Mouse (Mus musculus): ENCODE data around the gene Mgll. TPM values are rescaled to one million over a fixed set of nuclear protein-coding genes. Genes with fewer than 3 reads are reported as not detected.

Mgll gene
- polyA plus RNA-seq, 1 experiment from 2014 or later = 13.6 TPM

DNA sequence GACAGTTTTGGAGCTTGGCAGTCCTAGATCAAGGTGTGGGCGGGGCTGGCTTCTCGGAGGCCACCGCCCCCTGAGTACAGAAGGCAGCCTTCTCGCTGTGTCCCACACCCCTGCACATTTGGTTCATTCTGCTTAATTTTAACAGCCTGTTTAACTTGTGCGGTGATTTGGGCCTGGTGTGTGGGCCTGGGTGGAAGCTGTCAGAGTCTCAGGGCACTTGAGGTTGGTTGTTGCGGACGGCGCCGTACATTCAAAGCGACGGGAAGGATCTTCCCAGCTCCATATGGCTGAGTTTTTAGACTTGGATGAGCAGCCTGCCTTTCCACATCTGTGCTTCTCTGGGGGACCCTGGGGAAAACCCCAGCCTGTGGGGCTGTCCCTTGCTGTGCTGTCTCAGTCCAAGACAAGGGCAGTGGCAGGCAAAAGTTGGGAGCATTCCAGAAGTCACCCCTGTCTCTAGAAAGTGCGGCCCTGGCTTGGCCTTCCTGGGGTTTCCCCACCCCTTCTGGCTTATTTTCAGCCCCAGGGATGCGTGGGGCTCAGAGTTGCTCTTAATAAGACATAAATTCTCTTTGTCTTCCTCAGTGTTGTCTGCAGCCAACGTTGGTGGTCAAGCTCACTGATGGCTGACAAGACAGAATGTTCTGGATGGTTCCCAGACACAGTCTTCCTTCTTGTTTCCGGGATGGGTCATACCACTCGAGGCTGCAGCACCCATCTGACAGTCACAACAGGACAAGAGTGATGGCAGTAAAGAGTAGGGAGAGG lies 12.7 kb downstream of the Mgll start:
- Histone ChIP-seq H3K9me3 (no peaks in the 10 kb centered on the region), H3K4me2 (replicated peaks) (no peak overlapping the region), H3K9ac (0 out of 2 replicates have a peak overlapping the region, but pooled peaks have one; percentile 0), H3K27ac (no peak overlapping the region; the same call in 1 of the 2 replicates), H3K36me3 (no peaks in the 10 kb centered on the region), H3K27me3 (peaks cover under 1% of the 10 kb centered on the region; the same call in 1 of the 2 replicates), H3K4me3 (no peak overlapping the region), H3K4me1 (peaks cover 37% of the 10 kb centered on the region)
- WGBS = 58% methylated on average over 16 of the region's 16 CpGs
- no peak for ATAC-seq (ENCODE audit: low FRiP score, low read depth)

DNA sequence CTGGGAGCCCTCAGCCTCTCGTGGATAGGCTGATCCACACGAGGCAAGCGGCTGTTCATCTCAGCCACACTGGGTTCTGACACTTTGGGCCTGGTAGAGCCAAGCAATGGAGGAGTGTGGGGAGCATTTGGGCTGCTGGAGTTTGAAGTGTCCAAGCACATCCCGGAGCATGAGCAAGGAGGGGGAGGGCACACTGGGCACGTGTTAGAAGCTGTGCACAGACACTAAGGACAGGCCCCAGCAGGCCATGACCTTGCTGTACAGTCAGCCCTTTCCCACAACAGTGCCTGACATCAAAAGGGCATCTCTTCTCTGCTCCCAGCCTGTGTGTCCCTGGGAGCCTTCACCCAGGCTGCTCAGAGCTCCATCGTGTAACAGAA lies 13.3 kb downstream of the Mgll start:
- Histone ChIP-seq H3K4me3 (no peak overlapping the region), H3K27me3 (no peaks in the 10 kb centered on the region), H3K36me3 (no peaks in the 10 kb centered on the region), H3K27ac (no peak overlapping the region), H3K9me3 (no peaks in the 10 kb centered on the region), H3K4me1 (peaks cover 37% of the 10 kb centered on the region), H3K4me2 (replicated peaks) (no peak overlapping the region), H3K9ac (no peak overlapping the region)
- 72% methylated on average over 6 of the region's 6 CpGs for WGBS
- no peak for ATAC-seq (ENCODE audit: low FRiP score, low read depth)

DNA sequence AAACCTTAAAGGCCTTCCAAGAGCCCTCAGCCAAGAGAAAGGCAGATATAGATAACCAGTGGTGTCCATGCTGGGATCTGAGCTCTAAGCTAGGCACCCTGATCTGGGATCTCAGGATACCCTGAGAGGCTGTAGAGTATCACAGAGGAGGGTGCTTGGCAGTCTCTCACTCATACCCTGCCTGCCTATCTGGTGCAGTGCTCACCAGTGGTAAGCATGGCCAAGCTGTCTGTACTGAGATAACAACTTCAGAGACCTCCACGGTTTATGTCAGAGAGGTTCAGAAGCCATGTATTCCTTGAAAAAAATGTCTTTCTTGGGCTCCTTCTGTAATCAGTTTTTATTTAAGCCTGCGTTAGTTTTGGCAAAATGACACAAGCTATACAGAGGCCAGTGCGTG lies 16.8 kb downstream of the Mgll start:
- no peaks in the 10 kb centered on the region for H3K36me3 ChIP-seq
- no peak for ATAC-seq (ENCODE audit: low FRiP score, low read depth)
- H3K27ac ChIP-seq = no peak overlapping the region
- H3K4me3 ChIP-seq = no peak overlapping the region
- H3K4me1 ChIP-seq = peaks cover 36% of the 10 kb centered on the region
- H3K9me3 ChIP-seq = no peaks in the 10 kb centered on the region
- WGBS = 90% methylated on average over 3 of the region's 3 CpGs
- H3K4me2 ChIP-seq (replicated peaks) = no peak overlapping the region
- H3K9ac ChIP-seq = no peak overlapping the region
- H3K27me3 ChIP-seq = no peaks in the 10 kb centered on the region

DNA sequence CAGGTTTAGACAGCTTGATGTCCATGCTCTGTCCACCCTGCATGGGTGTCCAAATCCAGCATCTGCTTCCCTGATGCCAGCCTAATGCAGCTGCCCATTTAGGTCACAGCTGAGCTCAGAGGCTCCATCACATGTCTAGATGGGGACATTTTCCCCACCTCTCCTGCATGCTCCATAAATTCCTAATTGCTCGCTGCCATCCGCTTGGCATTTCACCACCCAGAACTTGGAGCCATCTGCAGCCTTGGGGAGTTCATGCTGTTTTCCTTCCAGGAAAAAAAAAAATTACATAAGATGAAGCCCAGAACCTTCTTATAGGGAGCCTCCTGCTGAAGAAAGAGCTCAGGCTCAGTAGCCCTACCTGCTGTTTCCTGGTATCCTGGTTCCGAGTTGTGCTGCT lies 17.6 kb downstream of the Mgll start:
- H3K4me3 ChIP-seq = no peak overlapping the region
- H3K9ac ChIP-seq = no peak overlapping the region
- no peak overlapping the region for H3K4me2 ChIP-seq (replicated peaks)
- no peak overlapping the region for H3K27ac ChIP-seq
- ATAC-seq (ENCODE audit: low FRiP score, low read depth) = no peak
- 70% methylated on average over 3 of the region's 3 CpGs for WGBS
- H3K36me3 ChIP-seq = no peaks in the 10 kb centered on the region
- peaks cover 33% of the 10 kb centered on the region for H3K4me1 ChIP-seq
- no peaks in the 10 kb centered on the region for H3K27me3 ChIP-seq
- H3K9me3 ChIP-seq = no peaks in the 10 kb centered on the region

DNA sequence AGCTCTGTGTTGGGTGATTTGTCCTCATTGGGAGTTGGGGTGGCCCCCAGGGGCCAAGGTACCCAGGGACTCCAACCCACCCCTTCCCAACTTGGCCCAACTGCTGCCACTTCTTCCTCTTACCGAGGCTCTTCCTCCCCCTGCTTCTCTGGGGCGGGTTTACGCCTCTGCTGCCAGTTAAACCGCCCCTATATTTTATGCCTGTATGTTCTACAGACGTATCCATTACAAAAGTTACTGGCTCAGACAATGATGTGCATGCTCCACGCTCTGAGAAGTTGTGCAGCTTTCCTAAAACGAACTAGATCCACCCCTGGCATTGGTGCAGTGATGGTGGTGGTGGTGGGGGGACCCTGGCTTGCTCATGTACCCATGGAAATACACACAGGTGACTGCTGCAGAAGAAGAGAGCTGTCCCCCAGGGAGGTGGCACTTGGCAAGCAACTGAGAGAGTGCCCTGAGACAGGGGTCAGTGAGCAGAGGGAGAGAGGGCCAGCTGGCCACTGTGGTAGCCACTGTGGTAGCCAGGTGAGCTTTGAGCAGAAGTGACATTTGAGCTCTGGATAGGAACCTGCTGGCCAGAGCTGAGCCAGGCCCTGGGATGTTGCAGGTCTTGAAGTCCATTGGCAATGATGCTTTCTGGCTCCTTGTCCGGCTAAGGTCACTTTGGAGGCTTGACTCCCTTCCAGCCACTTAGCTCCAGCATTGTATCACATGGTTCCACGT lies 18.2 kb downstream of the Mgll start:
- Histone ChIP-seq H3K27me3 (no peaks in the 10 kb centered on the region), H3K27ac (no peak overlapping the region), H3K36me3 (no peaks in the 10 kb centered on the region), H3K9ac (no peak overlapping the region), H3K4me1 (peaks cover 26% of the 10 kb centered on the region), H3K4me3 (no peak overlapping the region), H3K4me2 (replicated peaks) (no peak overlapping the region), H3K9me3 (no peaks in the 10 kb centered on the region)
- ATAC-seq (ENCODE audit: low FRiP score, low read depth) = no peak
- WGBS = 66% methylated on average over 9 of the region's 9 CpGs

DNA sequence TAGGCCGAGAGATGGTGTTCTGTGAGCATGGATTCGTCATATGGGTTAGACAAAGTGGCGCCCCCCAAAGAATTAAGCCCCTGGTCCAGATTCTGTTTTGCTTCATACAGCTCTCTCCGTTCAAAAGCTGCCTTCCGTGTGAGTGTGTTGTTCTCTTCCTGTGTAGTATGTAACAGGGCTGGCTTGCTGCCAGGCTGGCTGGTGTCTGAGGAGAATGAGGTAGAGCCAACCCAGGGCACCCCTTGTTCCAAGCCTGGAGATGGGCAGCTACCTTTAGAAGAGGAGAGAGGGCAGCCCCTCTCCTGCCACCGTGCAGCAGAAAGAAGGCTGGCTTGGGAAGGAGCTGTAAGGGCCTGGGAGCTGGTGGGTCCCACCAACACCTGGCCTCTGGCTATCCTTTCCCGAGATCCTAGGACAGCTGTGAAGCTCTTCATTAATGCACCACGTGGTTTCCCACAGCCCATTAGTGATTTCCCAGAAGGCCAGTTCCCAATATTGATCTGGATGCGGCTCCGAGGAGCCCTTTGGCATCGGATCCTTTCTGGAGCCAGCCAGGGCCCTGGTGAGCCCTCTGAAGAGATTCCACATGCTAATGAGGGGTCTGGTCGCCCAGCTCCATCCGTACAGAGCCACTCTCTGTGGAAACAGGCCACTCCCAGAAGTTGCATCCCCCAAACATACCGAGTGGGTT lies 19.5 kb downstream of the Mgll start:
- Histone ChIP-seq H3K36me3 (no peaks in the 10 kb centered on the region), H3K4me3 (no peak overlapping the region), H3K9me3 (no peaks in the 10 kb centered on the region), H3K4me1 (peaks cover 25% of the 10 kb centered on the region), H3K9ac (no peak overlapping the region), H3K4me2 (replicated peaks) (no peak overlapping the region), H3K27me3 (no peaks in the 10 kb centered on the region), H3K27ac (no peak overlapping the region)
- WGBS = 47% methylated on average over 14 of the region's 14 CpGs
- ATAC-seq (ENCODE audit: low FRiP score, low read depth) = no peak

DNA sequence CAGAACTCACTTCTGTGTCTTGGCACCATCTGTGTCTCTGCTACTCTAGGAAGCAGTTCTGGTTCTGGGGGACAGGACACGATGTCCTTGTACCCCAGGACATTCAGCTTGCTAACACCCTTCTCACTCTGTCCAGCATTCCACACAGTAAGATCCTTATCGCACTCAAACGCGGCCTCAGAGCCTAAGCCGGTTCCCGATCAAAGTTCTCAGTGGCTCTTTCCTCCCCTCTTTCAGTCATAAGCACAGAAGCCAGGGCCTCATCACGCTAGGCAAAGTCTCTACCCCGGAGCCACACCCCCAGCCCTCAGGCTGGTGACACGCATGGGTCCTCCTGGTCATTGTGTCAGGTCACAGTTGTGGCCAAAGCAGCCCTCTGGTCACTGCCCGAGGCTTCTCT lies 20.8 kb downstream of the Mgll start:
- Histone ChIP-seq H3K27ac (no peak overlapping the region), H3K36me3 (no peaks in the 10 kb centered on the region), H3K4me3 (no peak overlapping the region), H3K9me3 (no peaks in the 10 kb centered on the region), H3K4me1 (peaks cover 25% of the 10 kb centered on the region), H3K27me3 (no peaks in the 10 kb centered on the region), H3K4me2 (replicated peaks) (no peak overlapping the region), H3K9ac (no peak overlapping the region)
- no peak for ATAC-seq (ENCODE audit: low FRiP score, low read depth)
- 87% methylated on average over 10 of the region's 10 CpGs for WGBS

DNA sequence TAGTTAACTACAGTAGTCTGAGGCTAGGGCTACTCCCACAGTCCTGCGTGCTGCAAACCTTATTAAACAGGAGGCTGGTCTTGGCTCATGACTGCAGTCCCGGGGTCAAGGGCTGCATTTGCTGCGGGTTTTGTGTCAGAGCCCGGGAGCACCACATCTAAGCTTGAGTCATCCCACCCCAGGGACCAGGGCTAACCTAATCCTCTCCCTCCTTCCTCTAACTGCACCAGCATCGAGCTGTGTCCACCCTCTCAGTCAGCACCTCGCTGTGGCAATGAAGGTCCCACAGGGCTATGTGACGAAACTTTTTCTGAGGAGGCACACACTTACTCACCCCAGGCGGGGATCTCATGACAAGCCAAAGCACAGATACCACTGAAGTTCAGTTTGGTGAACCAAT lies 22.1 kb downstream of the Mgll start:
- no peak for ATAC-seq (ENCODE audit: low FRiP score, low read depth)
- H3K27me3 ChIP-seq = no peaks in the 10 kb centered on the region
- no peak overlapping the region for H3K4me3 ChIP-seq
- no peak overlapping the region for H3K4me2 ChIP-seq (replicated peaks)
- 87% methylated on average over 8 of the region's 8 CpGs for WGBS
- H3K9ac ChIP-seq = no peak overlapping the region
- H3K4me1 ChIP-seq = peaks cover 25% of the 10 kb centered on the region
- H3K27ac ChIP-seq = no peak overlapping the region
- H3K36me3 ChIP-seq = no peaks in the 10 kb centered on the region
- no peaks in the 10 kb centered on the region for H3K9me3 ChIP-seq

DNA sequence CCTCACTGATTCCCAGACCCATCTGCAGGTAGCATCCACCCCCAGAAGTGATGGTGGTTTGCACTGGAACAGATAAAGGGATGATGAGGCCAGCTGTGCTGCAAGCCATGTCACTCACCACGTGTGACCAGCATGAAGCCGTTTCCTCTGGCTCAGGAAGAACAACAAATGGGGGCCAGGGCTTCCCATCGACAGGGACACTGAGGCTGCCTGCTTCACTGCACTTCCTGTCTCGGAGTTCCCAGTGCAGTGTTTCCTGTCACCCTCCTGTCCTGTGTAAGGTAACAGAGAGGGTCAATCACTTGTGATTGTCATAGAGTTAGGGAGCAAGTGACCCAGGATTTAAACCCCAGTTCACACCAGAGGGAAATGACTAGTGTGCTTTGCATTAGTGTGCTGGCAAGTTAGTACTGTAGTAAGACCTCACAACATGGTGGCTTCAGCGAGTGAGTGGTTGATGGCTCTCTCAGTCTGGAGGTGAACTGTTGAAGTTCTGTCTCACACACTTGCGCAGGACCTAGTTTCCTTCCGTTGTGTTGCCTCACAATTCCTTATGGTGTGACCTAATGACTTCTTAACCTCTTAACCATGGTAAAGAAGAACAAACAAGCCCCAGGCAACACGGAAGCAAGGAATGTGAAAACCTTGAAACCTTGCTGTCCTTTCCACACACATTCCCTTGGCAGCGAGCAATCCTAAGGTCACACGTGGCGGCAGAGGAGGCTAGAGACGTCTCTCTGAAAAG lies 23.3 kb downstream of the Mgll start:
- H3K9me3 ChIP-seq = no peaks in the 10 kb centered on the region
- H3K27ac ChIP-seq = no peak overlapping the region
- H3K36me3 ChIP-seq = no peaks in the 10 kb centered on the region
- no peak overlapping the region for H3K4me3 ChIP-seq
- no peak for ATAC-seq (ENCODE audit: low FRiP score, low read depth)
- H3K4me2 ChIP-seq (replicated peaks) = no peak overlapping the region
- H3K4me1 ChIP-seq = peaks cover 18% of the 10 kb centered on the region
- 75% methylated on average over 12 of the region's 12 CpGs for WGBS
- no peaks in the 10 kb centered on the region for H3K27me3 ChIP-seq
- no peak overlapping the region for H3K9ac ChIP-seq

DNA sequence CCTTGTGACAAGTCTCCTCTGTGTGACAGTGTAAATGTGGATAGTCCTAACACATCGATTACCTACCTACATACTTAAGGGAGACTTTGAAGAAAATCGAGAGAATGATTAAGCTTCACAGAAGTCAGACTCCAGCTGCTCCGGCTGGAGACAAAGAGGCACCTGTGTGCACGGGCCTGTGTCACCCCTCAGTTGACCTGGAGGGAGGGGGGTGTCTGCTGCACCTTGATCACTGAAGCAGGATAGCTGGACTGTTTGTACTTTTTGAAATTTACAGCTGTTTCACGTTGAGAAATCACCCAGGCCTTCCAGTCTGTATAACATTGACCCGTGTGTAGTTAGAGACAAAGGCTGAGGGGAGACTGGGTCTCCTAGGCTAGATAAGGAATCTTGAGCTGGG lies 26.7 kb downstream of the Mgll start:
- Histone ChIP-seq H3K4me2 (replicated peaks) (no peak overlapping the region), H3K27ac (no peak overlapping the region), H3K9me3 (no peaks in the 10 kb centered on the region), H3K4me3 (no peak overlapping the region), H3K4me1 (peaks cover 10% of the 10 kb centered on the region; the same call in 1 of the 2 replicates), H3K27me3 (no peaks in the 10 kb centered on the region), H3K36me3 (no peaks in the 10 kb centered on the region), H3K9ac (no peak overlapping the region)
- ATAC-seq (ENCODE audit: low FRiP score, low read depth) = no peak
- WGBS = 56% methylated on average over 6 of the region's 6 CpGs

DNA sequence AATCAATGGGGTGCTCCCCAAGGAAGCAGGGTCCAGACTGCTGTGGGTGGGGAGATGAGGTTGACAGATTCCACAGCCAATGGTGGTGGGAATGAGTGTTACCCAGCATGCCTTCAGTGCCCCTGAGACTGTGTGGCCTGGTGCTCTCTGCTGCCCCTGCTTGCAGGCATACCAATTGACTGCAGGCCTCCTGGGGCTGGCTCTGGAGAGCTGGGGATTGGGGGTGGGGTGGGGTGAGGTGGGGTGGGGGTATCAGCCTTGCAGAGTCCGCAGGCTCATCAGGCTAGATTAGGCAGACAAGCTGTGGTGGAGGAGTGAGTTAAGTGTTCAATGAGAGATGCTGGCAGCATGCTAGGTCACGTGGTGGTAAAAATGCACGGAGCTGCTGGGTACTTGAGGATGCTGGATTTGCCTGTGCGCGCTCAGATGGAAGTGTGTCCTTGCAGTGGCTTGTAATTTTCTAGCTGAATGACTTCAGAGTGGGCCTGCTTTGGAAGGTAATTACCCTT lies 28.6 kb downstream of the Mgll start:
- Histone ChIP-seq H3K9me3 (no peaks in the 10 kb centered on the region), H3K4me1 (peaks cover 10% of the 10 kb centered on the region; the same call in 1 of the 2 replicates), H3K27me3 (no peaks in the 10 kb centered on the region), H3K4me2 (replicated peaks) (no peak overlapping the region), H3K36me3 (no peaks in the 10 kb centered on the region), H3K27ac (no peak overlapping the region), H3K9ac (no peak overlapping the region), H3K4me3 (no peak overlapping the region)
- 0 out of 2 replicates have a peak, but pooled peaks have one; percentile 43 for ATAC-seq (ENCODE audit: low FRiP score, low read depth)
- WGBS = 52% methylated on average over 5 of the region's 5 CpGs
